Mouse (Mus musculus): ENCODE results near the gene Taf6l. TPM values are rescaled to one million over a fixed set of nuclear protein-coding genes. Genes with fewer than 3 reads are reported as not detected.

Taf6l gene
- total and polyA plus RNA-seq, 3 experiments, result 20.4 to 25.7 (median 25.5) TPM

GRCm38 (mm10) chr19:8798947-8799315 is 12.7 kb upstream of the Taf6l start (continued):
- no peak for TF ChIP-seq KAT2A (IDR thresholded peaks at IDR 0.05; ENCODE audit: insufficient replicate concordance, low read length)
- TF ChIP-seq MAFK (IDR thresholded peaks at IDR 0.05; ENCODE audit: insufficient replicate concordance, low read length), result no peak

- peak within 1 kb of the TSS; percentile 79 for H3K9ac ChIP-seq (ENCODE audit: insufficient read depth, low read depth)
- H3K4me2 ChIP-seq (ENCODE audit: insufficient read depth, low read depth, poor library complexity, severe bottlenecking), result peak within 1 kb of the TSS; percentile 84
- peak; percentile 95 for DNase-seq (ENCODE audit: extremely low read depth)
- peaks cover 10% of the 10 kb centered on the region for H3K9me3 ChIP-seq (replicated peaks; ENCODE audit: low read length)
- peak within 1 kb of the TSS; percentile 59 for H3K27ac ChIP-seq (ENCODE audit: insufficient read depth, low read depth)
- peaks cover 31% of the 10 kb centered on the region for H3K79me2 ChIP-seq (replicated peaks; ENCODE audit: control insufficient read depth, extremely low read depth, insufficient read depth, poor library complexity, severe bottlenecking)
- H3K4me1 ChIP-seq (ENCODE audit: control insufficient read depth in 1 of 2, insufficient read depth in 2 of 2), result peaks cover 5 to 21% of the 10 kb centered on the region in 2 experiments; a peak in 3 of 4 replicates
- no peaks in the 10 kb centered on the region for H3K27me3 ChIP-seq (replicated peaks)
- peaks cover 18 to 30% of the 10 kb centered on the region in 2 experiments for H3K36me3 ChIP-seq (replicated peaks in 1 of 2; ENCODE audit: control insufficient read depth in 1 of 2, insufficient read depth in 1 of 2, low read length in 1 of 2)
- peak within 1 kb of the TSS; percentile 80 to 93 (median 89) for H3K4me3 ChIP-seq (replicated peaks in 1 of 3; ENCODE audit: low read depth in 2 of 3, low read length in 2 of 3, poor library complexity in 1 of 3)
- in situ Hi-C loops (cut with MboI; ENCODE audit: low pct_ligation_motif_present, low pct_unique_long_range_greater_than_20kb, low sequenced_read_pairs), result no loop called here
- dilution Hi-C loops (cut with MboI; ENCODE audit: extremely low pct_ligation_motif_present, extremely low pct_unique_long_range_greater_than_20kb, low sequenced_read_pairs), result no loop called here
- TF ChIP-seq POLR2A (IDR thresholded peaks at IDR 0.05; ENCODE audit: low read depth, low read length), result peak; percentile 95
- TF ChIP-seq E2F4 (IDR thresholded peaks at IDR 0.05; ENCODE audit: insufficient replicate concordance, low read depth, low read length), result no peak; the same call in 1 of the 2 replicates
- peak; percentile 90 for TF ChIP-seq NELFE (IDR thresholded peaks at IDR 0.05; ENCODE audit: low read depth, low read length)
- TF ChIP-seq JUN (IDR thresholded peaks at IDR 0.05; ENCODE audit: insufficient read depth, low read depth, low read length), result no peak
- peak; percentile 88 for TF ChIP-seq ELF1 (IDR thresholded peaks at IDR 0.05; ENCODE audit: low read depth, low read length)
- TF ChIP-seq PAX5 (IDR thresholded peaks at IDR 0.05; ENCODE audit: low read length), result no peak
- TF ChIP-seq GABPA (IDR thresholded peaks at IDR 0.05; ENCODE audit: insufficient replicate concordance, low read depth, low read length), result no peak
- TF ChIP-seq CHD2 (IDR thresholded peaks at IDR 0.05; ENCODE audit: low read length), result peak; percentile 65; the same call in 1 of the 2 replicates
- TF ChIP-seq CTCF (conservative IDR thresholded peaks at IDR 0.05 in 1 of 2, IDR thresholded peaks at IDR 0.05 in 1 of 2; ENCODE audit: low read depth in 2 of 2, low read length in 2 of 2), result no peak
- 0 out of 2 replicates have a peak, but pooled peaks have one; percentile 38 for TF ChIP-seq NRF1 (IDR thresholded peaks at IDR 0.05; ENCODE audit: low read depth, low read length)
- peak; percentile 94 for TF ChIP-seq SIN3A (IDR thresholded peaks at IDR 0.05; ENCODE audit: low read length)
- TF ChIP-seq MEF2A (IDR thresholded peaks at IDR 0.05; ENCODE audit: borderline replicate concordance, low read depth, low read length), result peak; percentile 93
- peak; percentile 99 for TF ChIP-seq ETS1 (conservative IDR thresholded peaks at IDR 0.05; ENCODE audit: low read depth, low read length)
- peak; percentile 75; the same call in 1 of the 2 replicates for TF ChIP-seq POLR2AphosphoS2 (IDR thresholded peaks at IDR 0.05; ENCODE audit: low read depth, low read length)
- TF ChIP-seq MAX (IDR thresholded peaks at IDR 0.05; ENCODE audit: low read length), result peak; percentile 77
- TF ChIP-seq BHLHE40 (IDR thresholded peaks at IDR 0.05; ENCODE audit: low read depth, low read length), result peak; percentile 83
- no peak for TF ChIP-seq MAZ (IDR thresholded peaks at IDR 0.05; ENCODE audit: low read depth, low read length)
- peak; percentile 96 for TF ChIP-seq TCF12 (IDR thresholded peaks at IDR 0.05; ENCODE audit: low read depth, low read length)
- no peak for TF ChIP-seq ZC3H11A (IDR thresholded peaks at IDR 0.05; ENCODE audit: low read depth, low read length)
- TF ChIP-seq SMC3 (IDR thresholded peaks at IDR 0.05; ENCODE audit: low read depth, low read length), result no peak
- no peak for TF ChIP-seq ZKSCAN1 (IDR thresholded peaks at IDR 0.05; ENCODE audit: borderline replicate concordance, low read depth, low read length)
- TF ChIP-seq MAFK (IDR thresholded peaks at IDR 0.05; ENCODE audit: insufficient replicate concordance, low read length), result no peak
- TF ChIP-seq ZMIZ1 (IDR thresholded peaks at IDR 0.05; ENCODE audit: low read depth, low read length), result peak; percentile 72; the same call in 1 of the 2 replicates
- TF ChIP-seq IRF4 (IDR thresholded peaks at IDR 0.05; ENCODE audit: low read depth, low read length), result peak; percentile 80
- TF ChIP-seq UBTF (IDR thresholded peaks at IDR 0.05; ENCODE audit: low read depth, low read length), result no peak
- TF ChIP-seq MXI1 (IDR thresholded peaks at IDR 0.05; ENCODE audit: low read depth, low read length), result peak; percentile 79
- TF ChIP-seq USF2 (conservative IDR thresholded peaks at IDR 0.05; ENCODE audit: low read depth, low read length), result 0 out of 2 replicates have a peak, but pooled peaks have one; percentile 8
- peak; percentile 81 for TF ChIP-seq HCFC1 (IDR thresholded peaks at IDR 0.05; ENCODE audit: low read depth, low read length)
- peak; percentile 52; the same call in 1 of the 2 replicates for TF ChIP-seq MYC (IDR thresholded peaks at IDR 0.05; ENCODE audit: low read depth, low read length)
- no peak for TF ChIP-seq RAD21 (IDR thresholded peaks at IDR 0.05; ENCODE audit: low read depth, low read length)
- TF ChIP-seq JUND (conservative IDR thresholded peaks at IDR 0.05; ENCODE audit: low read depth, low read length), result 0 out of 2 replicates have a peak, but pooled peaks have one; percentile 6
- peak; percentile 97 for TF ChIP-seq TBP (conservative IDR thresholded peaks at IDR 0.05; ENCODE audit: low read depth, low read length)
- TF ChIP-seq CHD1 (IDR thresholded peaks at IDR 0.05; ENCODE audit: low read depth, low read length), result no peak
- peak; percentile 66; the same call in 1 of the 2 replicates for TF ChIP-seq KAT2A (IDR thresholded peaks at IDR 0.05; ENCODE audit: insufficient replicate concordance, low read length)
- TF ChIP-seq EP300 (IDR thresholded peaks at IDR 0.05; ENCODE audit: low read length), result peak; percentile 21; the same call in 1 of the 2 replicates
- peak; percentile 30 for TF ChIP-seq USF1 (IDR thresholded peaks at IDR 0.05; ENCODE audit: low read depth, low read length)
Measured at GRCm38 (mm10) chr19:8798264-8798946, 12.2 kb upstream of the Taf6l start, which contains the start of gene Polr2g. Polr2g (minus strand) TSS chr19:8798577.

Measured in CH12.LX (cell line).